Mouse (Mus musculus) thymus, postnatal 36 days (tissue): ENCODE measurements at regions not wholly inside any gene's neighbourhood (a gene's known extent, or its start where the extent isn't known, plus 50 kb on each side); places are given as distances from the start of the nearest gene placed in this dataset.

Experiments
- DNase-seq, 2 experiments: peaks; one replicate each; pipeline ENCODE4 v3.0.0; 2022; ENCODE audit warnings: mixed read lengths in 2 of 2

GRCm38 (mm10) chr2:169319521-169319920, 268.0 kb downstream of the Gm11011 start:
- no peak for DNase-seq

GRCm38 (mm10) chr2:169314396-169314930, 273.1 kb downstream of the Gm11011 start:
- DNase-seq = no peak

- DNase-seq = no peak
These were observed 275.7 kb downstream of the Gm11011 start for GRCm38 (mm10) chr2:169311821-169312220.

- DNase-seq = no peak
These were observed 276.2 kb downstream of the Gm11011 start for GRCm38 (mm10) chr2:169311356-169311755.

GRCm38 (mm10) chr2:169304360-169304759, 283.2 kb downstream of the Gm11011 start:
- no peak for DNase-seq

GRCm38 (mm10) chr2:169300966-169301365, 286.6 kb downstream of the Gm11011 start:
- DNase-seq = no peak

- no peak for DNase-seq
These were observed 287.1 kb downstream of the Gm11011 start for GRCm38 (mm10) chr2:169300411-169300810.

GRCm38 (mm10) chr2:169297841-169298627, 289.5 kb downstream of the Gm11011 start:
- no peak for DNase-seq

GRCm38 (mm10) chr2:169297226-169297625, 290.3 kb downstream of the Gm11011 start:
- DNase-seq = no peak

- no peak for DNase-seq
These were observed 294.2 kb downstream of the Gm11011 start for GRCm38 (mm10) chr2:169293351-169293750.

- DNase-seq = no peak
These were observed 298.5 kb downstream of the Gm11011 start for GRCm38 (mm10) chr2:169288891-169289605.

- no peak for DNase-seq
These were observed 300.8 kb downstream of the Gm11011 start for GRCm38 (mm10) chr2:169286701-169287100.

- DNase-seq = no peak
These were observed 304.9 kb downstream of the Gm11011 start for GRCm38 (mm10) chr2:169282508-169283117.

- DNase-seq = no peak
These were observed 312.2 kb downstream of the Gm11011 start for GRCm38 (mm10) chr2:169275371-169275770.

- no peak for DNase-seq
These were observed 313.4 kb downstream of the Gm11011 start for GRCm38 (mm10) chr2:169274101-169274500.

GRCm38 (mm10) chr2:169272622-169273021, 314.9 kb downstream of the Gm11011 start:
- no peak for DNase-seq

- no peak for DNase-seq
These were observed 315.5 kb downstream of the Gm11011 start for GRCm38 (mm10) chr2:169272018-169272417.

- DNase-seq = no peak
These were observed 305.2 kb upstream of the Zfp64 start for GRCm38 (mm10) chr2:169260636-169261035.

- DNase-seq = no peak
These were observed 289.2 kb upstream of the Zfp64 start for GRCm38 (mm10) chr2:169244572-169244971.

- no peak for DNase-seq
These were observed 288.6 kb upstream of the Zfp64 start for GRCm38 (mm10) chr2:169243981-169244380.

GRCm38 (mm10) chr2:169237856-169238255, 282.5 kb upstream of the Zfp64 start:
- no peak for DNase-seq

- DNase-seq = no peak
These were observed 281.9 kb upstream of the Zfp64 start for GRCm38 (mm10) chr2:169237321-169237720.

GRCm38 (mm10) chr2:169234368-169235070, 279.1 kb upstream of the Zfp64 start:
- no peak for DNase-seq
